Mouse (Mus musculus) forebrain, embryonic 14.5 days (tissue): ENCODE data around the gene Dnlz. TPM values are rescaled to one million over a fixed set of nuclear protein-coding genes. Genes with fewer than 3 reads are reported as not detected.
"Not testable (repeated sequence)": the region's sequence is repeated elsewhere in the genome, so short reads cannot be mapped to it uniquely, and the experiment has no call there.

ENCODE experiments used
- ATAC-seq: fragments of 200-750 bp; cut with Nextera tagmentation; 2 replicates; pipeline ENCODE4 v1.8.0; 2017; ENCODE audit warnings: mild to moderate bottlenecking, moderate library complexity
- DNase-seq: peaks from one replicate; pipeline ENCODE4 v3.0.0-alpha.2; 2015; ENCODE audit warnings: low spot score
- H3K27ac ChIP-seq: fragments of 300-500 bp; sonication (generic); 2 replicates; pipeline ENCODE4 v1.5.1; 2014; ENCODE audit warnings: low read depth, mild to moderate bottlenecking, control low read depth, low read length, moderate library complexity
- H3K27me3 ChIP-seq: fragments of 300-500 bp; sonication (generic); replicated peaks from 2 replicates; pipeline ENCODE4 v1.6.1; 2014; ENCODE audit warnings: low read length, control low read depth, mixed read lengths; ENCODE audit not compliant: control insufficient read depth, insufficient read depth
- H3K36me3 ChIP-seq: fragments of 300-500 bp; sonication (generic); 2 replicates; pipeline ENCODE4 v1.6.1; 2014; ENCODE audit warnings: low read length, control low read depth; ENCODE audit not compliant: control insufficient read depth, insufficient read depth
- H3K4me1 ChIP-seq: fragments of 300-500 bp; sonication (generic); 2 replicates; pipeline ENCODE4 v1.6.1; 2014; ENCODE audit warnings: antibody characterized with exemption, low read length, control low read depth; ENCODE audit not compliant: control insufficient read depth, insufficient read depth
- H3K4me2 ChIP-seq: fragments of 300-500 bp; sonication (generic); 2 replicates; pipeline ENCODE4 v1.6.1; 2014; ENCODE audit warnings: mild to moderate bottlenecking, control low read depth, low read length
- H3K4me3 ChIP-seq: fragments of 300-500 bp; sonication (generic); 2 replicates; pipeline ENCODE4 v1.5.1; 2014; ENCODE audit warnings: low read depth, low read length, control low read depth
- H3K9ac ChIP-seq: fragments of 300-500 bp; sonication (generic); 2 replicates; pipeline ENCODE4 v1.6.1; 2014; ENCODE audit warnings: mild to moderate bottlenecking, low read length, control low read depth, moderate library complexity
- H3K9me3 ChIP-seq: fragments of 300-500 bp; sonication (generic); replicated peaks from 2 replicates; pipeline ENCODE4 v1.6.1; 2016; ENCODE audit warnings: low read length, control low read depth, mixed read lengths; ENCODE audit not compliant: control insufficient read depth
- WGBS: fragments of 180-500 bp; shearing (Covaris S2); extraction: QIAGEN DNeasy Blood & Tissue Kit; methylation state at CpG from one replicate; pipeline ENCODE4 v1.1.7; 2014; 5-methylcytosine and 5-hydroxymethylcytosine counted together
- polyA plus RNA-seq: library from polyadenylated mRNA; unstranded; fragments of >200 nt; fragmentation: Nextera tagmentation; extraction: Ambion mirVana; gene quantifications from 2 replicates; pipeline ENCODE4 v1.2.1, GENCODE M21; 2014

Dnlz gene
- polyA plus RNA-seq, 1 experiment from 2014 or later, result 33.1 TPM

- H3K4me2 ChIP-seq, result peak overlapping the region; percentile 98
- H3K27me3 ChIP-seq, result no peaks in the 10 kb centered on the region
- 0% methylated on average over 42 of the region's 45 CpGs for WGBS
- no peaks in the 10 kb centered on the region for H3K9me3 ChIP-seq
- peak overlapping the region; percentile 44; the same call in 1 of the 2 replicates for H3K27ac ChIP-seq
- H3K4me1 ChIP-seq, result peaks cover 11% of the 10 kb centered on the region
- peak; percentile 60 for ATAC-seq
- peaks cover 76% of the 10 kb centered on the region for H3K36me3 ChIP-seq
- DNase-seq, result no peak
- H3K4me3 ChIP-seq, result peak overlapping the region; percentile 98
- H3K9ac ChIP-seq, result peak overlapping the region; percentile 91
Observed at GRCm38 (mm10) chr2:26388682-26389153, 36.8 kb upstream of the Dnlz start.

- H3K4me3 ChIP-seq, result no peak overlapping the region
- peak overlapping the region; percentile 98; the same call in 1 of the 2 replicates for H3K4me2 ChIP-seq
- 87% methylated on average over 3 of the region's 3 CpGs for WGBS
- ATAC-seq (no peak), DNase-seq (no peak)
- peaks cover 11% of the 10 kb centered on the region for H3K4me1 ChIP-seq
- no peak overlapping the region for H3K27ac ChIP-seq
- no peaks in the 10 kb centered on the region for H3K27me3 ChIP-seq
- no peak overlapping the region for H3K9ac ChIP-seq
- H3K9me3 ChIP-seq, result no peaks in the 10 kb centered on the region
- H3K36me3 ChIP-seq, result peaks cover 76% of the 10 kb centered on the region
Observed at GRCm38 (mm10) chr2:26387713-26388112, 35.8 kb upstream of the Dnlz start.

GRCm38 (mm10) chr2:26380871-26381270 lies 29.0 kb upstream of the Dnlz start:
- Histone ChIP-seq H3K9ac (peak overlapping the region; percentile 81), H3K4me2 (peak overlapping the region; percentile 84), H3K36me3 (peaks cover 68% of the 10 kb centered on the region), H3K27ac (peak overlapping the region; percentile 39; the same call in 1 of the 2 replicates), H3K4me3 (peak overlapping the region; percentile 72)
- not testable (repeated sequence) for H3K4me1 ChIP-seq, ATAC-seq, H3K9me3 ChIP-seq, H3K27me3 ChIP-seq, DNase-seq
- WGBS, result 31% methylated on average over 6 of the region's 6 CpGs

GRCm38 (mm10) chr2:26380131-26380771 lies 28.3 kb upstream of the Dnlz start, which contains the start of gene Snapc4:
Gene Snapc4 (minus strand): TSS chr2:26380653.
- Histone ChIP-seq H3K9ac (peak within 1 kb of the TSS; percentile 81), H3K4me2 (peak within 1 kb of the TSS; percentile 84), H3K36me3 (peaks cover 68% of the 10 kb centered on the region), H3K27me3 (no peaks in the 10 kb centered on the region), H3K27ac (peak within 1 kb of the TSS; percentile 48; the same call in 1 of the 2 replicates), H3K4me1 (peaks cover 3% of the 10 kb centered on the region; the same call in 1 of the 2 replicates), H3K9me3 (no peaks in the 10 kb centered on the region), H3K4me3 (peak within 1 kb of the TSS; percentile 72)
- ATAC-seq, result peak; percentile 98
- DNase-seq, result peak; percentile 92
- whole genome bisulfite sequencing, result under 1% methylated on average over 38 of the region's 38 CpGs

- ATAC-seq, result no peak
- H3K4me2 ChIP-seq, result no peak overlapping the region
- no peaks in the 10 kb centered on the region for H3K27me3 ChIP-seq
- no peak overlapping the region for H3K9ac ChIP-seq
- no peaks in the 10 kb centered on the region for H3K4me1 ChIP-seq
- WGBS, result 99% methylated on average over 8 of the region's 8 CpGs
- peaks cover 98% of the 10 kb centered on the region for H3K36me3 ChIP-seq
- DNase-seq, result no peak
- H3K9me3 ChIP-seq, result no peaks in the 10 kb centered on the region
- no peak overlapping the region for H3K4me3 ChIP-seq
- no peak overlapping the region for H3K27ac ChIP-seq
Observed at GRCm38 (mm10) chr2:26372396-26372795, 20.5 kb upstream of the Dnlz start.

GRCm38 (mm10) chr2:26368572-26368971 lies 16.7 kb upstream of the Dnlz start:
- Histone ChIP-seq H3K4me3 (no peak overlapping the region), H3K4me2 (no peak overlapping the region), H3K9ac (no peak overlapping the region), H3K9me3 (no peaks in the 10 kb centered on the region), H3K4me1 (no peaks in the 10 kb centered on the region), H3K27me3 (no peaks in the 10 kb centered on the region), H3K27ac (no peak overlapping the region), H3K36me3 (peaks cover 98% of the 10 kb centered on the region)
- DNase-seq (no peak), ATAC-seq (no peak)
- 88% methylated on average over 1 of the region's 1 CpGs for WGBS

- Histone ChIP-seq H3K4me3 (no peak overlapping the region), H3K4me1 (no peaks in the 10 kb centered on the region), H3K27ac (no peak overlapping the region), H3K36me3 (peaks cover 97% of the 10 kb centered on the region), H3K9ac (no peak overlapping the region), H3K4me2 (no peak overlapping the region), H3K9me3 (no peaks in the 10 kb centered on the region), H3K27me3 (no peaks in the 10 kb centered on the region)
- 91% methylated on average over 6 of the region's 6 CpGs for WGBS
- DNase-seq, result no peak
- no peak for ATAC-seq
Observed at GRCm38 (mm10) chr2:26367911-26368310, 16.0 kb upstream of the Dnlz start.

GRCm38 (mm10) chr2:26364738-26365465 lies 13.0 kb upstream of the Dnlz start:
- no peaks in the 10 kb centered on the region for H3K9me3 ChIP-seq
- DNase-seq (no peak), ATAC-seq (no peak)
- H3K4me1 ChIP-seq, result no peaks in the 10 kb centered on the region
- no peak overlapping the region for H3K4me3 ChIP-seq
- no peaks in the 10 kb centered on the region for H3K27me3 ChIP-seq
- H3K36me3 ChIP-seq, result peaks cover 74% of the 10 kb centered on the region
- H3K27ac ChIP-seq, result no peak overlapping the region
- H3K4me2 ChIP-seq, result no peak overlapping the region
- WGBS, result 89% methylated on average over 10 of the region's 10 CpGs
- no peak overlapping the region for H3K9ac ChIP-seq

- ATAC-seq, result no peak
- WGBS, result 90% methylated on average over 5 of the region's 5 CpGs
- no peak overlapping the region for H3K4me3 ChIP-seq
- H3K4me2 ChIP-seq, result no peak overlapping the region
- H3K27ac ChIP-seq, result no peak overlapping the region
- H3K36me3 ChIP-seq, result peaks cover 59% of the 10 kb centered on the region
- H3K9ac ChIP-seq, result no peak overlapping the region
- H3K9me3 ChIP-seq, result no peaks in the 10 kb centered on the region
- no peak for DNase-seq
- no peaks in the 10 kb centered on the region for H3K4me1 ChIP-seq
- no peaks in the 10 kb centered on the region for H3K27me3 ChIP-seq
Observed at GRCm38 (mm10) chr2:26363481-26363880, 11.6 kb upstream of the Dnlz start.
